Mouse (Mus musculus): ENCODE data around the gene Arhgap24.
"Not testable (repeated sequence)": the region's sequence is repeated elsewhere in the genome, so short reads cannot be mapped to it uniquely, and the experiment has no call there.

Gene Arhgap24

GRCm38 (mm10) chr5:102859749-102860148, 378.6 kb downstream of the Arhgap24 start:
- no peak for DNase-seq (ENCODE audit: extremely low spot score, low read depth, low spot score)

- no peak for DNase-seq (ENCODE audit: extremely low spot score, low read depth, low spot score)
These were observed 387.0 kb downstream of the Arhgap24 start for GRCm38 (mm10) chr5:102868196-102868595.

GRCm38 (mm10) chr5:102872996-102873395, 391.8 kb downstream of the Arhgap24 start:
- DNase-seq (ENCODE audit: extremely low spot score, low read depth, low spot score), result not testable (repeated sequence)

- DNase-seq (ENCODE audit: extremely low spot score, low read depth, low spot score), result peak; percentile 58
These were observed 393.6 kb downstream of the Arhgap24 start for GRCm38 (mm10) chr5:102874605-102875298.

GRCm38 (mm10) chr5:102875628-102876027, 394.4 kb downstream of the Arhgap24 start:
- DNase-seq (ENCODE audit: extremely low spot score, low read depth, low spot score), result no peak

GRCm38 (mm10) chr5:102888482-102889162, 407.4 kb downstream of the Arhgap24 start:
- no peak for DNase-seq (ENCODE audit: extremely low spot score, low read depth, low spot score)

GRCm38 (mm10) chr5:102889163-102889488, 407.9 kb downstream of the Arhgap24 start:
- no peak for DNase-seq (ENCODE audit: extremely low spot score, low read depth, low spot score)

- no peak for DNase-seq (ENCODE audit: extremely low spot score, low read depth, low spot score)
These were observed 411.0 kb downstream of the Arhgap24 start for GRCm38 (mm10) chr5:102892226-102892625.

- no peak for DNase-seq (ENCODE audit: extremely low spot score, low read depth, low spot score)
These were observed 417.1 kb downstream of the Arhgap24 start for GRCm38 (mm10) chr5:102898301-102898700.

- no peak for DNase-seq (ENCODE audit: extremely low spot score, low read depth, low spot score)
These were observed 418.6 kb downstream of the Arhgap24 start for GRCm38 (mm10) chr5:102899680-102900215.

- no peak for DNase-seq (ENCODE audit: extremely low spot score, low read depth, low spot score)
These were observed 420.0 kb downstream of the Arhgap24 start for GRCm38 (mm10) chr5:102901176-102901575.

GRCm38 (mm10) chr5:102903487-102903886, 422.3 kb downstream of the Arhgap24 start:
- DNase-seq (ENCODE audit: extremely low spot score, low read depth, low spot score), result no peak

GRCm38 (mm10) chr5:102904066-102904465, 422.9 kb downstream of the Arhgap24 start:
- no peak for DNase-seq (ENCODE audit: extremely low spot score, low read depth, low spot score)

- DNase-seq (ENCODE audit: extremely low spot score, low read depth, low spot score), result no peak
These were observed 424.4 kb downstream of the Arhgap24 start for GRCm38 (mm10) chr5:102905441-102906211.

- DNase-seq (ENCODE audit: extremely low spot score, low read depth, low spot score), result no peak
These were observed 439.0 kb downstream of the Arhgap24 start for GRCm38 (mm10) chr5:102920199-102920598.

GRCm38 (mm10) chr5:102926786-102927185, 445.6 kb downstream of the Arhgap24 start:
- DNase-seq (ENCODE audit: extremely low spot score, low read depth, low spot score), result no peak

- DNase-seq (ENCODE audit: extremely low spot score, low read depth, low spot score), result no peak
These were observed 449.0 kb downstream of the Arhgap24 start for GRCm38 (mm10) chr5:102930161-102930560.

GRCm38 (mm10) chr5:102943864-102944630, 462.9 kb downstream of the Arhgap24 start:
- not testable (repeated sequence) for DNase-seq (ENCODE audit: extremely low spot score, low read depth, low spot score)

- DNase-seq (ENCODE audit: extremely low spot score, low read depth, low spot score), result no peak
These were observed 465.4 kb downstream of the Arhgap24 start for GRCm38 (mm10) chr5:102946625-102947024.

- no peak for DNase-seq (ENCODE audit: extremely low spot score, low read depth, low spot score)
These were observed 466.0 kb downstream of the Arhgap24 start for GRCm38 (mm10) chr5:102947061-102947711.
